Comparison of ENCODE assay signal across 17 mouse cellular contexts in the genomic region with DNA sequence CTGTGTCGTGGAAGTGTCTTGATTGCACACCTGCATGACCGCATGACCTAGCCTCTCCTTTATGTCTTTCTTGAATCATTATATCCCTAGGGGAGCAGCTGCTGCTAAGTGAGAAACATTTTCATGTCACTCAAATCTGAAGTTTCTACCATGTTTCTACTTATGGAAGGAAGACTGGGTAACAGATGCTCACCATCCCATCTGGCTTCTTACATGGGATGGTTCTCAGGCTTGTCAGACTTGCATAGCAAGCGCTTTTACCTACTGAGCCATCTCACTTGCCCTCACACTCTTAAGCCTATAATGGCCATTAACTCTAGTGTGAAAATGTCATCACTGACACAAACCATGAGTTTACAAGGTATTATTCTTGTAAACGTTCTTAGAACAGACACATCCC. TPM values are rescaled to one million over a fixed set of nuclear protein-coding genes. Genes with fewer than 3 reads are reported as not detected.
"Had no signal": no experiment of that assay in that cellular context is flagged by ENCODE, and none has a peak within 500 bp of the region (broad histone marks: within the 10 kb centered on the region; RNA-seq: fewer than 3 reads in every experiment).

No protein-coding gene starts in this region.

- H3K9me3 ChIP-seq: midbrain, embryonic 13.5 days; midbrain, embryonic 15.5 days; neural tube, embryonic 12.5 days; stomach, embryonic 15.5 days had no signal

- DNase-seq: lung, adult 18-20 months; lung, embryonic 14.5 days; lung, postnatal 10 days; lung, postnatal 36 days; right cerebral cortex, postnatal 14 days; thymus, adult 2 months; thymus, postnatal 25 days; thymus, postnatal 4 days had no signal

- H3K36me3 ChIP-seq: midbrain, embryonic 13.5 days; midbrain, embryonic 15.5 days; neural tube, embryonic 12.5 days; stomach, embryonic 15.5 days had no signal

- H3K27ac ChIP-seq: macrophage; midbrain, embryonic 13.5 days; midbrain, embryonic 15.5 days; neural tube, embryonic 12.5 days; stomach, embryonic 15.5 days; stomach, postnatal 0 days had no signal

- H3K4me2 ChIP-seq: lung, embryonic 14.5 days; midbrain, embryonic 11.5 days; midbrain, embryonic 13.5 days; midbrain, embryonic 15.5 days; neural tube, embryonic 12.5 days; stomach, embryonic 15.5 days had no signal

- ATAC-seq: midbrain, embryonic 13.5 days; midbrain, embryonic 15.5 days had no signal

- H3K4me1 ChIP-seq: megakaryocyte, embryonic 14.5 days; midbrain, embryonic 13.5 days; midbrain, embryonic 15.5 days; neural tube, embryonic 12.5 days; stomach, embryonic 15.5 days had no signal

- H3K9ac ChIP-seq: lung, embryonic 14.5 days; midbrain, embryonic 13.5 days; midbrain, embryonic 15.5 days; neural tube, embryonic 12.5 days; stomach, embryonic 15.5 days had no signal

- H3K27me3 ChIP-seq: megakaryocyte, embryonic 14.5 days; midbrain, embryonic 13.5 days; midbrain, embryonic 15.5 days; neural tube, embryonic 12.5 days; stomach, embryonic 15.5 days had no signal

- H3K4me3 ChIP-seq: megakaryocyte, embryonic 14.5 days; midbrain, embryonic 13.5 days; midbrain, embryonic 15.5 days; neural tube, embryonic 12.5 days; stomach, embryonic 15.5 days had no signal

RNA-seq across cellular contexts. Expression of gene Adgrf4, which starts 13.5 kb away (rescaled TPM):
- polyA plus RNA-seq: lung, embryonic 14.5 days; lung, embryonic 16.5 days; macrophage; midbrain, embryonic 11.5 days; neural tube, embryonic 12.5 days had no signal

RNA-seq across cellular contexts. Expression of gene Adgrf2, which starts 36.4 kb away (rescaled TPM):
- polyA plus RNA-seq: lung, embryonic 16.5 days; macrophage; neural tube, embryonic 12.5 days had no signal
